Mouse (Mus musculus) left cerebral cortex, postnatal 36 days (tissue): ENCODE measurements around the gene Oas1a. TPM values are rescaled to one million over a fixed set of nuclear protein-coding genes. Genes with fewer than 3 reads are reported as not detected.
A peak's percentile ranks its signal among the peaks of the same experiment; 100 is the strongest.

Source experiments
- DNase-seq, 2 experiments: peaks; one replicate each; pipeline ENCODE4 v3.0.0; 2021 to 2022; ENCODE audit warnings: low spot score in 2 of 2, mixed read lengths in 1 of 2
- intact Hi-C: fragments of 180-260 bp; cut with DNase I; formaldehyde crosslinking; loops from one replicate; pipeline ENCODE4 v1.15.1; 2025
- microRNA-seq: library from miRNA; unstranded; fragments of <30 nt; microRNA quantifications from one replicate; pipeline ENCODE4 v1.2.0, GENCODE M21; 2022
- total RNA-seq, 2 experiments: library from RNA; stranded (reverse); gene quantifications; 2 replicates each; pipeline ENCODE4 v1.2.3; 2021

The Oas1a gene
- total RNA-seq, 2 experiments from 2014 or later = 0.17 TPM; not detected in 1

DNA sequence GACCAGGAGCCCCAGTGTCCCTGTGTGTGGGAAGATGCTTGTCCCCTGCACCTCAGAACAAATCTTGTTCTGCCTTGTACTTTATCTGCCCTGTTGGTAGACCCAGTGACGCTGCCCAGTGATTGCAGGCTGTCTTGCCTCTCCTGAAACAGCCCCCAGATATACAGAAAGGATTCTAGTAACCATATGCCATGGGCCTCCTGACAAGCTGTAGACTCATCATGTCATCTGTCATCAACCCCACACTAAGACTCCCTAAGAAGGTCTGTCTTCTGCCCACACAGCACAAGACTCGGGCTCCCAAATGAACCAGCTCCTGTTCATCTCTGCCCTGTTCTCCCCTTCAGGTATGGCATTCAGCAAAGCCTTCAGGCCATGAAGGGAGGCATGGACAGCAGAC, 48.1 kb downstream of the Oas1a start:
- no peak for DNase-seq
- intact Hi-C loops = no loop called here

- DNase-seq = peak in 1 of 2 experiments; percentile 13
- intact Hi-C loops = no loop called here
Observed at GRCm38 (mm10) chr5:120849601-120850136, 57.7 kb downstream of the Oas1a start.

DNA sequence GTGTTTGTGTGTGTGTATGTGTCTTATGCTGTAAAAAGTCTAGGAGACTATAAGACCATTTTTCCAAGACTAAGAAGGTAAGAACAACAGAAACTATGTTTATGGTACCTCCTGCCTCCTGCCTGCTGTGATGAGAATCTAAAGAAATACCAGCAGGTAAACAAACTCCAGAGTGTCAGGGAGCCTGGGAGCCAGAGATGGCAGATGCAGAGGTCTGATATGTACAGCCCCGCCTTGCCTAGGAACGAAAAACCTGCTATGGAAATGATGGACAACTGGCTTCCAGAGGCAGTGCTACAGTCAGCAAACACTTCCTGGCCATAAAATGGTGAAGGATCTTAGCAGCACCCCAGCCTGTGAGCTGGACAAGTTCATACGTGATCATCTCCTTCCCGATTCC, 60.3 kb downstream of the Oas1a start, which contains the start of gene Oas1f:
Gene Oas1f, plus strand, starts transcription at position 301 of the 400 bp plus-strand sequence.
- DNase-seq = no peak
- intact Hi-C loops = no loop called here

Small RNA genes within 50 kb of the gene (microRNA-seq; reads per million reads assigned to microRNA genes)
- not detected for gene Gm22907

Other genes with a start within 250 kb of the Oas1a start
- 10 to 100 TPM; 67.3 to 71.3 TPM for gene Dtx1, start 195.6 kb downstream of the Oas1a start, total RNA-seq
- under 1 TPM in 1 of 2 experiments, not detected in 1; 0.23 TPM for gene Oas2, start 157.7 kb downstream of the Oas1a start, total RNA-seq
- gene Oas3, start 129.9 kb downstream of the Oas1a start, total RNA-seq = not detected
- not detected for gene Oas1e, start 112.0 kb downstream of the Oas1a start, total RNA-seq
- gene Oas1c, start 95.0 kb downstream of the Oas1a start, total RNA-seq = 1 to 10 TPM in 1 of 2 experiments, under 1 TPM in 1; 0.91 to 1.9 TPM
- gene Oas1f, start 60.2 kb downstream of the Oas1a start, total RNA-seq = not detected
- gene Oas1h, start 46.1 kb downstream of the Oas1a start, total RNA-seq = not detected
- under 1 TPM in 1 of 2 experiments, not detected in 1; 0.54 TPM for gene Oas1g, start 19.9 kb downstream of the Oas1a start, total RNA-seq
- not detected for gene Oas1d, start 7.0 kb upstream of the Oas1a start, total RNA-seq
- gene Rph3a, start 102.6 kb upstream of the Oas1a start, total RNA-seq = 100 to 1,000 TPM; 304 to 358 TPM